Mouse (Mus musculus) NIH3T3 (cell line): Measurements from ENCODE around the gene Bptf.
"Not testable (repeated sequence)": the region's sequence is repeated elsewhere in the genome, so short reads cannot be mapped to it uniquely, and the experiment has no call there.

Source experiments
- DNase-seq: peaks from one replicate; pipeline ENCODE4 v3.0.0-alpha.2; 2012; ENCODE audit warnings: low read depth

Bptf gene

DNA sequence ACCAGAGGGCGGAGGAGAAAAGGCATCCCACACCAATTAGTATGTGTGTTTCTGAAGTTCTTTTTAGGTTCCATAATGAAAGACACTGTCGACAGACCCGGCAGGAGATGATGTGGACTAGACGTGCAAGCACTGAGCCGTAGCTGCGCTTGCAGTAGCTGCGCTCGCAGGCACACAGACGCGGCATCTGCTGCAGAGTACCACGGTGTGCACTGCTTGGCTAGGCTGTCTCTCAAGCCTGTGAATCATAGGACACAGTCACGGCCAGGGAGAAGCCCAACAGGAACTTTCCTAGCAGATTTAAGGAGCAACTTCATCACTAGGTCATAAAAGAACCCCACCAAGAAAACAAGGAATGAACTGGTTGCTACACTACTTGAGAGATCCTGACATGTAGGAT lies 14.1 kb downstream of the Bptf start:
- no peak for DNase-seq

DNA sequence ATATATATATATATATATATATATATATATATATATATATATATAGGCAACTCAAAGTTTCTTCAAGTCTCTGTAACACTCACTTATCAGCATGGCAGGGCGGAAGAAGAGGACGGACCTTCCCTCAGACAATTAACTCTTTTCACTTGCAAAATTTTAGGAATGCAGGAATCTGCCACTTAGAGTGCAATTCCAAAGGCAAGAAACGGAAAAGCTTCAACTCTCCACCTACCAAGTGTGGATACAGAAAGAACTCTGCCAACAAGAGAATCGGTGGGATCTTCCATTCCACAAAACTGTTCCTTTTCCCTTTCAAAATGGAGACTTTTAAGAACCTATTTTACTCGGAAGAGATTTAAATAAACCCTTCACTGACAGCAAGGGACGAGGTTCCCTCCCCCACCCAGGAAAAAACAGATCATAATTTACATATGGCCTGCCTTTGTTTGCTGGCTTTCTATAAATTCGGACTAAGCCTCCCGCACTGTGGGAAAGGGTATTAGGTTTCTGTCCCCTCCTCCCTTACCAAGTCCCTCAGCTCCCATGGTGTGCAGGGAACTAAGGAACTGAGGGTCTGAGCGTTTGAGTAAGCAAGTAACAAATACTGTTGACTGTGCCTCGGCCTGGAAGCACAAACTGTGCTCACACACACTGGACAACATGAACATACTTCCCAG lies 17.9 kb downstream of the Bptf start:
- DNase-seq = no peak

DNA sequence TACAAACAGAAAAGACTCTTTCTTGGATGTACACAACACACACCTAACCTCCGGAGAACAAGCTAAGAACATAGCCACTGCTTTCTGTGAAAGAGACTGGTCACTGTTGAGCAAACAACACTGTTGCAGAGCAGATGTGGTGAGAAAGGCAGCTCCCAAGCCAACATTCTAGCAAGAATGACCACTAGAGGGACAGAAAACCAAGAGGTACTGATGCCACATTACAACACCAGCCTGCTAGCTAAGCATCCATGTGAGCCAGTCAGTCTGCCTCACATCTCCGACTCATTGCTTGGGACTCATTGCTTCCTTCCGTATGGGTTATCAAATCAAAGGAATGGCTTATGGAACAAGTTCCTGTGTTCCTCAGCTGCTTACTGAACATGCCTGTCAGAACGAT lies 18.8 kb downstream of the Bptf start:
- DNase-seq = peak; percentile 81

DNA sequence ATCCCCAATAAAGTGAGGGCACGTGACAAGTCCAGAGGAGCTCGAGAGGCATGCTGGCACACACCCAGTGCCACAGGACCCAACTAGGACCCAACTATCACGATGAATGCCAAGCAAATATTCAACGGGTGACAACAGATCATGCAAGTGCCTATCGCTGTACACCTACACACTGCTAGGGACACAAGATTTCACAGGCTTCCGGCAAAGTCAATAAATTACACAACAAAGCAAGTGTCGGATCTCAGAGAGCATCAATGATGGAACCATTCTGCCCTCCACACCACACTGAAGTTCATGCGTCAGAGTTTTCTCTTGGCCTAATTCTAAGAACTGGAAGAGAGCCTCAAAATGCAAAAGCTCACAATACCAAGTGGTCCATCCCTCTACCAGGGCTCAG lies 22.3 kb downstream of the Bptf start:
- no peak for DNase-seq

DNA sequence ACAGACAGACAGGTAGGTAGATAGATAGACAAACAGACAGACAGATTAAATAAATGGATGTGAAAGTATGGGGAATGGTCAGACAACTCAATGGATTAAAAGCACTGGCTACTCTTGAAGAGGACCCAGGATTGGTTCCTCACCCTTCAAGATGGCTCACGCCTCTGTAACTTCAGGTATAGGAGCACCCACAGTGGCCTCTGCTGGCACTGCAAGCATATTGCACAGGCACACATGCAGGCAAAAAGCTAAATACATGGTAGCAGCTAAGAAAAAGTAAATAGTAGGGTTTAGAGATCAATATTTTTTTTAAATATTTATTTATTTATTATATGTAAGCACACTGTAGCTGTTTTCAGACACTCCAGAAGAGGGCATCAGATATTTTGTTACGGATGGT lies 23.0 kb downstream of the Bptf start:
- DNase-seq = no peak

DNA sequence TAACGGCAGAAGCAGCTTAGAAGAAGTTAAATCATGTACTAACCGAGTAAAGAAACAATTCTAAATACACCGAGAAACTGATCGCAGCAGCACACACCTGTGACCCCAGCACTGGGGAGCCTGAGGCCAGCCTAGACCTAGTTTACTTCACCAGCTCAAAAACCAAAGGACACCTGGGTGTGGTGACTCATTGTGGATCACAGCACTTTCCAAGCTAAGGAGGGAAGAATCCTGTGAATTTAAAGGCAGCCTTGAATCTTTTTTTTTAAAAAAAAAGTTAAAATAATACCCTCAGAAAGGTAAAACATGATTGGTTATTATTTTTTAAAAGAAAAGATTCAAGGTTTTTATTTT lies 24.2 kb downstream of the Bptf start:
- DNase-seq = no peak

GRCm38 (mm10) chr11:107106978-107107724 lies 24.8 kb downstream of the Bptf start:
- no peak for DNase-seq

GRCm38 (mm10) chr11:107106461-107106860 lies 25.5 kb downstream of the Bptf start:
- no peak for DNase-seq

- DNase-seq = peak; percentile 67
These were observed 26.7 kb downstream of the Bptf start for GRCm38 (mm10) chr11:107105227-107105626.

DNA sequence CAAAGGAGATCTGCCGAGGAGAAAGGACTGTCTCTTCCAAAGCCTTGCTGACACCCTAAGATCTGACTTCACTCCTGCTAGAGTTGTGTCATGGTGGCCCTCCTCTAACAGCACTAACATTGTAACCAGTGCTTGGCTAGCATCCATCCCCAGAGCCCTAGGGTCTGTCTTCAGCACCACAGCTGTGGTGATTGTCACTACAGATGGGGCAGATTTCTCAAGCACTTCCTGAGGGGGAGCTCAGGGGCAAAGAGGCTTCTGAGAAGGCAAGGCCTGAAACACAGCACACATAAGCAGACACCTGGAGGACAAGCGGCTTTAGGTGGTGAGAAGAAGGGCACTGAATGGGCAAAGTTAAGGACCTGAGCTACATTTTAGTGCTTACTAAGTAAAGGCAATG lies 28.2 kb downstream of the Bptf start:
- DNase-seq = no peak

DNA sequence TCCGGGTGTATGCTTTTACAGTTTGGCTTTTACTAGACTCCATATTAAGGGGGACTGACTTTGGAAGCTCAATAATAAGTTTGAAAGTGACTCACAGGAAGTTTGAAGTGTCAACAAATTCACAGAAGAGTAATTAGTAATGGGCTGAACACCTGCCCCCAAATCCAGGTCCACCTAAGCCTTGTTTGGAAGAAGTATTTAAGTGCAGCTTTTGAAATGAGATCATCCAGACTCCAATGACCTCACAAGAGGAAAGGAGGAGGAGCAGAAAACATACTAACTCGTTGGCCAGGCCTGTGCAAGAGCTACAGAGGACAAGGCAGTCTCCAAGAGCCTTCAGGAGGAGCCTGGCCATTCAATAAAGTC lies 28.7 kb downstream of the Bptf start:
- peak; percentile 21 for DNase-seq

DNA sequence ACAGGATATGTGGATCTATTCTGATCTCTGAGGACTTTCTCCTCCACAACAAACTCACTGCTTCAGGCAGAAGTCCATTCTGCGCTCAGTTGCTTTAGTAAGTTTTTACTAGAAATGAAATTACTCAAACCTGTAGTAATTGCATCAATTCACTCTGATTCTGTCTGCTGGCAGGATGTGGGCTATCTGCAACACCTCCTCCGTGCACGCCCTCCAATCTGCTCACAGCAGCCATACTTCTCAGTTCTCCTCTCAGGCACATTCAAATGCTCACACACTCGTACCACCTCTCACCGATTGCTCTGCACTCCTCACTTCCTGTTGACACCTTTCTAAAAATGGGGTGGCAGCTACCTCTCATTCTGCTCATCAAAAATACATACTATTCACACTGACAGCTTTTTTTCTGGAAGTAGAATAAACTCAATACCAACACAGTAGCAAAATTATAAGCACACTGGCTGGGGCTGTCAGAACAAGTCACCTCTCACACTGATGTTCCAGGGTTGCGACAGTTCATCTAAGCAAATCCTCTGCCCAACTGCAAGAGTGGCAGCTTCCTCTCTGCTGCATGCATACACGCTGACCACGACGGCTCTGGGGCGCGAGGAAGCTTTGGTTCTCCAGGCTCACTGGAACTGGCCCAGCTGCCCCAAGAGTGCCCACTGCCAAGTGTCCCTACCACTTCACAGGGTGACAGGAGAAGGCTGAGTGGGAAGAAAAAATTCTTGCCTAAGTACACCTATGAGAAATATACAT lies 29.3 kb downstream of the Bptf start:
- no peak for DNase-seq

GRCm38 (mm10) chr11:107096973-107097372 lies 35.0 kb downstream of the Bptf start:
- no peak for DNase-seq

DNA sequence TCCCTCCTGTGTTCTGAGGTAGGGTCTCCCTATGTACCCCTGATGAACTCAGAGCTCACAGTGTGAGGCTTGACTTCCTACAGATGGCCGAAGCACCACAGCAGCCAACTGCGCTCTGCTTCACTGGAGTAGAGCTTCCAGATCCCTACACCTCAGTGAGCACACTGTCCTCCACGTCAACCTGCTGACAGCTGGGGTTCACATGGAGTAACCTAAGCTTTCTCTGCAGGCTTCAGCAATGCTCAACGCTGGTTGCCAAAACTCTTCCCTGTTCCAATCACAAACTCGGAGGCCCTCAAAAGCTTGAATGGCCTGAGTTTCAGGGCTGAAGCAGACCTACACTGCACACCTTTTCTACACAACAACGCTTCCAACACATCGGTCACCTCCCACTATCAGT lies 38.1 kb downstream of the Bptf start:
- DNase-seq = no peak

- no peak for DNase-seq
These were observed 39.3 kb downstream of the Bptf start for GRCm38 (mm10) chr11:107092637-107093036.

DNA sequence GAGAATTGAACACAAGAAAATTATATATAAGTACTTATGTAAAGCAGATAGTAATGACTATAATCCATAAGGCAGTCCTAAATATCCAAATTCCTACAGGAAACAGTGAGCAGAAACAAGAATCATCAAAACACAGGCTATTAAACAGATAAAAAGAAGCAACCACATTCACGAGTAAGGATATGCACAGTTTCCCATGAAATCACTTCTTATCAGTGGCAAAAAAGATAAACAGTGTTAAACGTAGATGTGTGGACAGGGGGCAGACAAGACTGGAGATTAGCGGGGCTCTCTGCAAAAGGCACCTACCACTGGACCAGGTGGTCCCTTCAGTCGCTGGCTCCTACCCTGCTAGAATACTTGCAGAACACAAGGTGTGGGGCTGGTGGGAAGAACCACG lies 46.1 kb downstream of the Bptf start:
- no peak for DNase-seq

GRCm38 (mm10) chr11:107083480-107083879 lies 48.4 kb downstream of the Bptf start:
- no peak for DNase-seq

DNA sequence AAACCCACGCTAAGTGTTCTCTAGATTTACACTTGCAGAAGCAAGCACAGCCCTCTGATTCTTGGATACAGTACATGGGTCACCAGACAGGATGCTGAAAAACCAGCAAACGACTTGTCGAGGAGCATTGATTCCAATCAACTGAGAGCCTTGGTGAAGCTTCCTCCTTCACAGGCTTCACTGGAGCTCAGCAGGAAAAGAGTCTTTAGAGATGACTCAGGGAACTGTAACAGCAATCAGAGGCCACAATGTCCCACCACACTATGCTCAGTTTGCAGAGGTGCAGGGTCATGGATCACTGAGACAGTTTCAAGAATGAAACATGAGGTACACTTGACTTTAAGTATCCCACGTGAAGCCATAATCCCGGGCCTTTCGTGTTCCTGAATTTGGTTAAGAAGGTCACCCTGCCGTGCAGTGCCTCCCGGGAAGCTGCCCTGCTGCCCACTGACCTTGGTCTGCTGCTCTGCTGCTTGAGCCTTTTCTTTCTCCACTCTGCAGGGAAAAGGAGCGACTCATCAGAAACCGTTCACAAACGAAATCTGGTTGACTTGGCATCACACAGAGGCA lies 66.6 kb downstream of the Bptf start:
- peak; percentile 22 for DNase-seq

DNA sequence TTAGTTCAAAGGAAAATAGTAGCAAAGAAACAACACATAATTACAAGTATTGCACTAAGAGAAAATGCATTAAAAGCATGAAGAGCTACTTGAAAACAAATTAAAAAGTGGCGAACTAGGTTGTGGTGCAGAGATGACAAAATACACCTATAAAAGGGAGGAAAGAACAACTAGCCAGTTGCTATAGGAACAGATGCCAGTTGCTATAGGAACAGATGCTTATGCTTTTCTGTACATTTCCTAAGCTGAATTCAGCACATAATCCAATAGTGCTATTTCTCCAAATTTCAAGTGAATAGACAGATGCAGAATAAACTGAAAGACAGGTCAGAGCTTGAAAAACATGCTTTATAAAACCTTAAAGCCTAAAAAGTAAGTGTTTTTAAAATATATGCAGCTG lies 67.3 kb downstream of the Bptf start:
- no peak for DNase-seq

DNA sequence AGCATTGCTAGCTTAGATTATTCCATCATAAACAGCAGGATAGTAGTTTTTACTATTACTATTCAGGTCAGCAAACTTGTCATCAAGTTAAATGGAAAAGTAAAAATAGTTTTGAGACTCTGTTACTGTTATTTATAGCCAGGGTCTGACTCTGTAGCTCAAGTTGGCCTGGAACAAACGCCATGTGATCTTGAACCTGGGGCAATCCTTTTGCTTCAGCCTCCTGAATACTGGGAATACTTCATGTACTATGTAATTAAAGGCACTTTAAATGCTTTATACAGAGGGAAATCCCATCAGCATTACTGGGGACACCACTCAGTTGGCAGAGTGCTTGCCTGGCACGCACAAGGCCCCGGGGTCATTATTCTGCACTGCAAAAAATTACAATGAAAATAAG lies 68.9 kb downstream of the Bptf start:
- peak; percentile 10 for DNase-seq

DNA sequence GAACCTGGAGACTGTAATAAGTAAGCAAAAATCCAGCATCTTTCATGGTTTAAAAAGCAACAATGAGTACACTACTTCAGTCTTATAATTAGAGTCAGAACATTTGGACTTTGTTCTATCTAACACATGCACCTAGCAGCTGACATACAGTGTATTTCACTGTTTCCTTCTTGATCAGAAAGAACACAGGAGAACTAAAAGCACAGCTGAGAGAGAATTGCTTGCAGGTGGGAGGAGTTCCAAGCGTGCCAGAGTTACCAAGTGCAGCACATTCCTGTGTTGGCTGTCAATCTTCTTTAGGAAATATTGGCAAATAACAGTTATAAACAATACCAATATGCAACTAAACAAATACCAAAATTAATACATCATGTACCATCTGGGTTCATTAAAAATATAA lies 71.0 kb downstream of the Bptf start:
- DNase-seq = no peak

GRCm38 (mm10) chr11:107059634-107060033 lies 72.3 kb downstream of the Bptf start:
- DNase-seq = not testable (repeated sequence)

DNA sequence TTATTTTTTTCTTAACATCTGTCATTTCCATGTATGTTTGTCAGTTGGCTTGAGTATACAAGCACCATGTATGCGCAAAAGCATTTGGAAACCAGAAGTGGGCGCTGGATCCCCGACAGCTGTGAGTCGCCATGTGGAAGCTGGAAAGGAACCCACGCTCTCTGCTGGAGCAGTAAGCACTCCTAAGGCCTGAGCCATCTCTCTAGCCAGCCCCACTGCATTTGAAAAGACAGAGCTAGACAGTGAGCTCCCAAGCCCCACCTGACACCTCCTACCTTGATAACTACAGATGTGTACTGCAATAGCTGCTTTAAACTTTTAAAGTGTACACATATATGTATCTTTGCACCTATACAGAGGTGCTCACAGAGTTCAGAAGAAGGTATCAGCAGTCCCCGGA lies 74.5 kb downstream of the Bptf start:
- peak; percentile 19 for DNase-seq
